Mouse (Mus musculus): ENCODE data around the gene Mbnl1.

Mbnl1 gene

DNA sequence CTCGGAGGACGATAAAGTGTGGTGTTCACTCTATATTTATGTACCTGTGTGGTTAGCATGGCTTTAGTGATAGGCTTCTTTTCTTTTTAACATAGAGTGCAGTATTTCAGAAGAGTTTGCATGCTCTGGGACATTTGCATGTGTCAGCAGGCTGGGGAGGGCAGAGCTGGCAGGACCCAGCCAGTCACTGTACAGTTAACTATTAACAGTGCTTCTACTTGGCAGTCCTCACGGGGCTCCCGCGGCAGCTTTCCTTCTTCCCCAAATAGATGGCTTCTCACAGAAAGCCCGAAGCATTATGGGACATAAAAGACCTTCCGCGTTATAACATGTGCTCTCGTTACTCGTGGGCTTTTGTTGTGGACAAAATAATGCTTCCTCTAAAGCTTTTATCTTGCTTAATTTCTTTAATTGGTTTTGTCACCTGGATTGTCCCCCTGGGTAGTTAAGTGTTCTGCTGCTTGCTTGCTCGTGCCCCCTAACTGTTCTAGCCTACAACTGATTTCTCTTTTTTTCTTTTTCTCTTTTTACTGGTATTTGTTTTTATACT is 142.5 kb downstream of the Mbnl1 start:
- peak; percentile 17 for DNase-seq

DNA sequence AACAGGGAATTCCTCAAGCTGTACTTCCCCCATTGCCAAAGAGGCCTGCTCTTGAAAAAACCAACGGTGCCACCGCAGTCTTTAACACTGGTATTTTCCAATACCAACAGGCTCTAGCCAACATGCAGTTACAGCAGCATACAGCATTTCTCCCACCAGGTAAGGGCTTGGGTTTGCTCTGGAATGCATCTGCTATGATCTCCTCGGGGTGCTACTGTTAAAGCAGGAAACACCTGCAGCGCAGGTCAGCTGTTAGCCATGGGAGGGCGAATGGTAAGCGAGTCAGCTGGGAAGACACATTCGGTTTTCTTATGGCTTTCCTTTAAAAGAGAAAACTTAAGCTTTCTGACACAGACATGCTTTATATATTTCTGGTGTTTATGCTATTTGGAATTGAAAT is 143.0 kb downstream of the Mbnl1 start:
- no peak for DNase-seq

DNA sequence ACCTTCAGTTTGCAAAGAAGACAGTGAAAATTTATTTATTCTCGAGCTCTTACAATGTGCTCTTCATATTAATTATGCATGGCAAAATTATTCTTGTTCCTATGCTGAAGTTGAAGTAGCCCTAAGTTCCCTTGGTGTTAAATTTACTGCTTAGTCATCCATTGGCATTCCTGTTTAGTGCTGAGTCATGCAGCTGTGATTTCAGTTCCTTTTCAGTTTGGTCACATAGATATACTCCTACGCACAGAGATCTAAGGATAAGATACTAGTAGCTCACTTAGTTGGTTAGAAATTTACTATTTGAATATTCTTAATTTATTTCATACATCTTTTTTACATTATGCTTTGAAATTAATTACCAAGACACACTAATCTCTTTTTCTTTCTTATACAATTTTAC is 143.5 kb downstream of the Mbnl1 start:
- no peak for DNase-seq

DNA sequence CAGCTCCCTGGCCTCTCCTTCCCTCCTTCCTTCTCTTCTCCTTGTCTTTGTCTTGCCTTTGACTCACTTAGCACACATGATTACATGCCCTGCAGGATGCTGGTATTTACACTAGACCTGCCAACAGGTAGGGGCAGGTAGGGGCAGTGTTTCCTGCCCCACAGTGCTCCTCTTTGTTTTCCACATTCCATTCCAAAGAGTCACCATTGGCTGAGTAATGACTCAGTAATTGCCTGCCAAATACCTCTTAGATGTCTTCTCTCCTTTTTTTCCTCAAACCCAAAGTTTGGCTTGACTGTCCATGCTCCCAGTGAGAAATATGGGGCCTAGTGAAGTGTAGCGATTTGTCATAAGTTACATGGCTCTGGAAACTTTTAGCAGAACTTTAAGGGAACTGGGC is 145.0 kb downstream of the Mbnl1 start:
- no peak for DNase-seq

DNA sequence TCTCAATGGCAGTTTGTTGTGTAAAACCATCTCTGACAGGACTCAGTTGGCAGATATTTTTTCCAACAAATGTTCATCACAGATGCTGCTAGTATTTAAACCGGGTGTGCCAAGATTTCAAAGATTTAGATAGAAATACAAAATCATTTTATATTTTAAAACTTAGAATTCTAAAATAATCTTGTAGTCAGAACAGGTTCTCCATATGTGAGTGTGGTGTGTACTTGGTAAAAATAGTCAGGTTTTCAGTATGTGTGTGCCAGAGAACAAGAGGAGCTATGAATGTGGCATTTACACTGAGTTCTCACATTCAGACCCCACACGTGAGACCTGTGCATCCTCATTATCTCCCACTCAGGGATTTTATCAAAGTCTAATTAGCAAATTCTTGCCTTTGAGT is 147.6 kb downstream of the Mbnl1 start:
- no peak for DNase-seq

DNA sequence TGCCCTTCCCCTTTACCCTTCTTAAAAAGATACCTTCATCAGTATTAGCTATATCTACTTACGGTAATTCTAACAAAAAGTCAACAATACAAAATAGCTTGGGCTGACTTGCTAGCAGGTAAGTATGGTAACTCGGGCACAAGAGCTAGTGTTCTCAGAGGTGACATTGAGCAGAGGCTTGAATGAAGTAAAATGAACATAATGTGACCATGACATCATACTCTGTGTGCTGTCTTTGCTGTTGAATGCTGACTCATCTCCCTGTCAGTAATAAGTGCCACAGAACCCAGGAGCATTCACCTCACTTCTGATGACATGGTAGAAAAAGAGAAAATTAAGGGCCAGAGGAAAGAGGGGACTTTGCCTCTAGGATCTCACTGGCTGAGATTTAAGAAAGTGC is 158.6 kb downstream of the Mbnl1 start:
- no peak for DNase-seq

DNA sequence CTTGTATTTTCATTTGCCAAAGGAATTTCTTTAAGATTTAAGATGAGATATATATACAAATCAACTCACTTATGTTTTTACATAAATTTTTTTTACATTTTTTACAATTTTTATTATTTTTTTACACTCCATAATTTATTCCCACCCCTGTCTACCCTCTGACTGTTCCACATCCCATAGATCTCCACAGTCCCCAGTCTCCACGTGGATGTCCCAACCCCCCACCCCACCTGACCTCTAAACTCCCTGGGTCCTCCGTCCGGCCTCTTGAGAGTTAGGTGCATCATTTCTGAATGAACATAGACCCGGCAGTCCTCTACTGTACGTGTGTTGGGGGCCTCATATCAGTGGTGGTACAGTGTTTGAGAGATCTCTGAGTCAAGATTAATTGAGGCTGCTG is 159.1 kb downstream of the Mbnl1 start:
- DNase-seq = no peak

DNA sequence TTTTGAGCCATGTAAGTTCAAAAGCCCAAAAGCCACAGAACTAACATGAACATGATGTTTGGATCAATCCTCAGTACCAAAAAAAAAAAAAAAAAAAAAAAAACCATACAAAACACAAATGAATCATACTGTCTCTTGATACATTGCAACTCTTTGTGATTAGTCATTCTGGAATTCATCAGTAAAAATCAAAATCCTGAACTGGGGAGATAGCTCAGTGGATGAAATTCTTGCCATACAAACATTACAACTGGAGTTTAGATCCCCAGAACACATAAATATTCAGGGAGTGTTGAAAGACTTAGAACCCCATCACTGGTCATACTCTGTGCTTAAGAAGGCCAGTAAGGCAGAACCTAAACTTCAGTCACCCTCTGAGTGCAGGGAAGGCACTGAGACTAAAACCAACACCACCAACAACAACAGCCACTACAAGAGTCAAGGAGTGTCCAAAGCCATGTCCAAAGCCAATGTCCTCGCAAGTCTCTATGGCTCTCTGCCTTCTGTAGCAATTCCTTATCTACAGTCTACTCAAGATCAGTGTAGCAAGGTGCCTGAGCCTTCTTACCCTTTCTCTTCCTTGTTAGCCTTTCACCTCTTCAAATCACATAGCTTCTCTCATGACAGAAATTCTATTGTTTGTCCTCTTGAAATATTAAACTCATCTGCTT is 160.3 kb downstream of the Mbnl1 start:
- DNase-seq = no peak

DNA sequence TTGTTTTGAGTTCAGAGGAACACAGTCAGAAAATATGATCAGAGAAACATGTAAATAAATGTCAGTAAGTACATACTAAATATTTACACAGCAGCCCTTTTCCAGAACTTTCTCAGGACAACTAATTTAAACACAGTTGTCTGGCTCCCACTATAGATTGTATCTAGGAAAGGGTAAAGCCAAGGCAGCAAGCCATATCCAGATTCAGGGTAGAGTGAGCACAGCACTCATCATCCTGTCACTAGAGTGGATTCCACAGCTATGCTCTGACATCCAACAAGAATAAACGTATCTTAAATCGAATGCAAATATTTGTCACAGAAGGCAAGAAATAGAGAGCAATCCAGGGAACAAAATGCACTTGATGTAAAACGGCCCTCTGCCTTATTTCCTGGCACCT is 165.9 kb downstream of the Mbnl1 start:
- no peak for DNase-seq

DNA sequence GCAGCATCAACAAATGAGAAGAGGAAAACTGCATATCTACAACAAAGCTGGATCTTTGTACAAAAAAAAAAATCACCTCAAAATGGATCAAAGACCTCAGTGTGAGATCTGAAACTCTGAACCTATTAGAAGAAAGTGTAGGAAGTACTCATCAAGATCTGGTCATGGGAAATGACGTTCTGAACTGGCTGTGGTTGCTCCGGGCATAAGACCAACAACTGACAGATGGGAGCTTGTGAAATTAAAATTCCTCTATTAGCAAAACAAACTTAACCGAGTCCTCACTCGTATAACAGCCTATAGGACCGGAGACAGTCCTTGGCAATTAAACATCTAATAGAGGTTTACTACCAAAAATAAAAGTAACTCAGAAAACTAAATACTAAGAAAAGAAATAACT is 166.5 kb downstream of the Mbnl1 start:
- no peak for DNase-seq

DNA sequence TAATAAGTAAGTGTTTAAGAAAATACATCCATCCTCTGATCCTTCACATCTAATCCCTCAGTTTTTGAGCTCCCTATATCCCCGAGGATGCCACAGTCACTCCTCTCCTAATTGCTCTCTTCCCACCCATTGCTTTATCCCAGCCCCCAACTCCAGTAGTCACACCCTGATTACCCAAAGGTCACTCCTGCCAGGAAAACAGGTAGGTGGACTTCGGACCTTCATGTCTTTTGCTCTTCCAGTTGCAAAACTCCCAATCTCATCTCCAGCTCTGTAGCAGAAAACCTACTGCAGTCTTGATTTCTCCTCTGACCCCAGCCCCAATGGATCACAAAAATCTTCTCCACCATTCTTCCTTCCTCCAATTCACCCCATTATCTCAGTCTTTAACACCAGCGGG is 169.6 kb downstream of the Mbnl1 start:
- DNase-seq = no peak

DNA sequence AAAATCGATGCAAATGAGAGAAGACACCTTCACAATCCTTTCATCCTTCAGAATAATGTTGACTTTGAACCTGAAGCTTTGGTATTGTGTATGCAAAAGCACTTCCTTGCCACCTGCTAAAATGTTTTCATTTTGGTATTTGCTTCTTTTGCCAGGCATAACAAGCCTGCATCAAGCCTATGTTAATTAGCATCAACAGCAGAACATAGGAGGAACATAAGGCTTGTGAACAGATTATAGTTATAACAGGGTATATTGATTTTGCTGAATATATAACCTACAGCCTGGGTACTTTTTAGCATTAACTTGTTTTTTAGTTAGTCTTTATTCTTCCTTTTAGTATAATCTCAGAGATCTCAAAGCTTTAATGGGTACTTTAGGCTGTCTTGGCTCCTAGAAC is 172.9 kb downstream of the Mbnl1 start:
- DNase-seq = no peak

DNA sequence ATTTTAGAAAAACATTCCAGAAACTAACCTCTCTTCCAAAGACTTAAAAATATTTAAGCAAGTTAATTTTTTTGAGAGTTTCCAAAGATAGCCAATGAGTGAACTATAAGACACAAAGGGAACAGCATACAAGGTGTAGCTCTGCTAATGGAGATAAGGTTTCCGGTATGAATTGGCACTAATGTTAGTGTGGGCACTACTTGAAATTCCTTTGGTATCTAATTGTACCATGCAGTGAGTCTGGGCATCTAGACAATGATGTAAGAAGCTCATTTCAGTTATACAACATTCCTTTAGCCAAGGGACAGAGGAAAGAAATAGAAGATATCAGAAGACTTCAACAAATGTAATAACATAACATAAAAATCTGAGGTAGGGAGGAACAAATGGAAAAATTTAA is 175.7 kb downstream of the Mbnl1 start:
- DNase-seq = no peak

DNA sequence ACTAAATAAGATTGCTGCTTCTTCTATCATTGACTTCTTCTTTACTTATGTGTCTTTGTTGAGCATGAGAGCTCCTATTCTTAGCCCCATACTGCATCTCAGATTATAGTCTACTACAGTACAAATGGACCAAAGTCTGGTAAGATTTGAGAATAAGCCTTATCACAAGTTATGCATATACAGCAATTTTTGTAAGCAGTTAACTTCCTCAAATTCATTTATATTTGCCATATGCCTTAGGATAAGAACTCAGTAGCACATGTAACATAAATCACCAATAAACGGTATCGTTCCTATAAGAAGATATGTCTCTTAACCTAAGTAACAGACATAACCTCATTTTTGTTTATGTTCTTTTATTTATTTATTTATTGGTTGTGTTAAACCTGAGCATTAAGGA is 188.1 kb downstream of the Mbnl1 start:
- no peak for DNase-seq

Data from right cerebral cortex, postnatal 14 days (tissue).